Mouse (Mus musculus): ENCODE results near the gene Cbx4. TPM values are rescaled to one million over a fixed set of nuclear protein-coding genes. Genes with fewer than 3 reads are reported as not detected.

Gene Cbx4
- total and polyA plus RNA-seq, 2 experiments from 2014 or later: 8.2 to 23.1 TPM

DNA sequence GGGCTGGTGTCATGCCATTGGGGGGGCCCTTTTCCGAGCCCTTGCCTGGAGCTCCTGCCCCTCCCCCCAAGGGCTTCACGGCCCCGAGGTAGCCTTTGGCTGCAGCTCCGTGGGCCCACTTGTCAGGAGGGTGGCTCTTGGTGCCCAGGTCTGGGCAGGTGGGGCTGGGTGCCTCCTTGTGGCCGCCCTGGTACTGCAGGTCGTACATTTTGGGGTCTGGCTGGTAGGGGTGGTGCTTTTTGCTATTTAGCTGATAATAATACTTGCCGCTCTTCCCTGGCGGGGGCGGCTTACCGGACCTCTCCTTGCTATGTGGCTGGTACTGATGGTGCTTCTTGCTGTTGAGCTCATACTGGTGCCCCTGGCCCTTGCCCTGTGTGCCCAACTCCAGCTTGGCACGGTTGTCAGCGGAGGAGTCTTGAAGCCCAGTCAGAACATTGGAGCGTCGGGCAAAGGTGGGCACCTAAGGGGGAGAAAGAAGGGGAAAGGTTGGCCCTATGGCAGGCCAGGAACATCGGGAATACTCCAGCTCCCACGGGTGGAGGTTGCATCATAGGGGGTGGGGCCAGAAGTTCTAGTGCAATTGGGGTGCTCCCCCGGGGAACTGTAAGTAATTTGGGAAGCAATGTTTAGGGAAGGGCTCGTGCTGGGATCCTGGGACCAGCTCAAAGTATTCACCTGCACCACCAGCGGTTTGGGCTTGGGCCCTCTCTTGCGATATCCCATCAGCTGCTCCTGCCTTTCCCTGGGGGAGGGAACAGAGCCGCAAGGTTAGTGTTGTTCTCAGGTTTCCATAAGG is 4.0 kb downstream of the Cbx4 start:
- Histone ChIP-seq H3K27ac (ENCODE audit: low read depth) (no peak overlapping the region), H3K4me2 (ENCODE audit: low read depth, low read length) (no peak overlapping the region), H3K27me3 (ENCODE audit: control insufficient read depth, insufficient read depth, low read length) (peaks cover under 1% of the 10 kb centered on the region; the same call in 1 of the 2 replicates), H3K36me3 (replicated peaks; ENCODE audit: control insufficient read depth, insufficient read depth, low read length) (peaks cover 15% of the 10 kb centered on the region), H3K9me3 (replicated peaks; ENCODE audit: control insufficient read depth, low read length) (no peaks in the 10 kb centered on the region), H3K4me3 (ENCODE audit: low read depth, low read length) (no peak overlapping the region), H3K4me1 (ENCODE audit: control insufficient read depth, insufficient read depth) (peaks cover 34% of the 10 kb centered on the region), H3K9ac (replicated peaks; ENCODE audit: low read depth, low read length) (no peak overlapping the region)
- ATAC-seq (ENCODE audit: insufficient read depth, low read depth) (no peak), DNase-seq (ENCODE audit: low spot score) (no peak)
- WGBS: 54% methylated on average over 21 of the region's 21 CpGs
- no peak for TF ChIP-seq EP300 (IDR thresholded peaks at IDR 0.05; ENCODE audit: low read depth)
- peak; percentile 54 for TF ChIP-seq CTCF (IDR thresholded peaks at IDR 0.05; ENCODE audit: low read depth)

DNA sequence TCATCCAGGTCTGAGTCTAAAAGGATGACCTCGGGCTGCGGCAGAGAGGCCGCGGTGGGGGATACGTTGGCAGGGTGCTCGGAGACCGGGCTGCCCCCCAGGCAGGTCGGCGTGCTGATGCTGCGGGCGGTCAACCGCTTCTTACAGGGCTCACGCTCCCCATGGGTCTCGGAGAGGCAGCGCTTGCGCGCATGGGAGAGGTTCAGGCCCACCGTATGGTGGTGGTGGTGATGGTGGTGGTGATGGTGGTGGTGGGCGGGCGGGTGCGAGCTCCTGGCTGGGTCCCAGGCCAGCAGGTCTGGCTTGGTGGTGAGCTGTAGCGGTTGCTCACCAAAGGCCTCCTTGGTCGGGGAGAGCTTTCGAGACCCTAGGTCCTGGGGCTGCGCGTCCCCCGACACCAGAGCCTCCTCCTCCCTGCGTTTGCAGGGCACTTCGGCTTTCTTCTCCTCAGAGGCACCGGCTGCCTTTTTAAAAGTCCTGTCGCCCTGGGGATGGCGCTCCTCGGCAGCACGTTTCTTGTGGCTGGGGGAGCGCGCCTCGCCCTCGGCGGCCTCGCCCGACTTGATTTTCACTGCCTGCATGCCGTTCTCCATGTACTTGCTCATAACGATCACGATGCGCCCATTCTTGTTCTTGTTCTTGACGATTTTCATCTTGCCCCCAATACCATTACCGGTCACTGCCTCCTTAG is 4.7 kb downstream of the Cbx4 start:
- no peak for TF ChIP-seq CTCF (IDR thresholded peaks at IDR 0.05; ENCODE audit: low read depth)
- TF ChIP-seq EP300 (IDR thresholded peaks at IDR 0.05; ENCODE audit: low read depth): no peak
- Histone ChIP-seq H3K4me1 (ENCODE audit: control insufficient read depth, insufficient read depth) (peaks cover 34% of the 10 kb centered on the region), H3K4me2 (ENCODE audit: low read depth, low read length) (no peak overlapping the region), H3K27me3 (ENCODE audit: control insufficient read depth, insufficient read depth, low read length) (no peaks in the 10 kb centered on the region), H3K4me3 (ENCODE audit: low read depth, low read length) (no peak overlapping the region), H3K27ac (ENCODE audit: low read depth) (no peak overlapping the region), H3K9ac (replicated peaks; ENCODE audit: low read depth, low read length) (no peak overlapping the region), H3K36me3 (replicated peaks; ENCODE audit: control insufficient read depth, insufficient read depth, low read length) (peaks cover 15% of the 10 kb centered on the region), H3K9me3 (replicated peaks; ENCODE audit: control insufficient read depth, low read length) (no peaks in the 10 kb centered on the region)
- WGBS: 77% methylated on average over 47 of the region's 47 CpGs
- no peak for DNase-seq (ENCODE audit: low spot score)
- ATAC-seq (ENCODE audit: insufficient read depth, low read depth): no peak

DNA sequence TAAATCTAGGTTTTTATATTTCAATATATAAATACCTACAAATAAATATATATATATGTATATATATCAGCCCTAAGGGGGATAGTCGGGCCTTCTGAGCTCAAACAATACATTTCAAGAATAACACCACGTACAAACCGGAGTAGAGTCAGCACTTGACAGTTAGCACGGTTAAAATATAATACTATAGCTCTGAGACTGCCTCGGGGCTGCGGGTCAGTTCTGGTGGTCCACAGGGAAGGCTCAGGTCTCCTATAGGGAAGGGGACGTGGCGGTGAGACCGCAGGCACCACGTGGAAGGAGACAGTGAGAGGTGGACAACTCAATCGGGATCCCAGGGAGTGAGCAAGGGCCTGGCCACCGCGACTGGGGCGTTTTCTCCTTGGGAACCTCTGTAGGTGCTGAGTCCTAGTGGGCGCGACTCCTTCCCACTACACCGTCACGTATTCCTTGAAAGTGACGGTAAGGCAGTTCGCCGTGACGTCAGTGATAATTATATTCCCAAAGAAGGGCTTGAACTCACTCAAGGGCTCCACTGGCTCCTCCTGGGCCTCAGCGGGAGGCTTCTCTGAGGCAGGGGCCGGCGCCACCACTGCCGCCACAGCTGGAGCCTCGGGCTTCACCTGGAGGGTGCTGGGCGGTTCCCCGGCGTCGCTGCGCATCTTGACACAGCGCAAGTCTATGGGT is 5.4 kb downstream of the Cbx4 start:
- H3K9ac ChIP-seq (replicated peaks; ENCODE audit: low read depth, low read length): no peak overlapping the region
- WGBS: 76% methylated on average over 33 of the region's 33 CpGs
- H3K4me2 ChIP-seq (ENCODE audit: low read depth, low read length): no peak overlapping the region
- no peaks in the 10 kb centered on the region for H3K27me3 ChIP-seq (ENCODE audit: control insufficient read depth, insufficient read depth, low read length)
- DNase-seq (ENCODE audit: low spot score): no peak
- no peaks in the 10 kb centered on the region for H3K9me3 ChIP-seq (replicated peaks; ENCODE audit: control insufficient read depth, low read length)
- no peak overlapping the region for H3K4me3 ChIP-seq (ENCODE audit: low read depth, low read length)
- H3K27ac ChIP-seq (ENCODE audit: low read depth): no peak overlapping the region
- H3K4me1 ChIP-seq (ENCODE audit: control insufficient read depth, insufficient read depth): peaks cover 34% of the 10 kb centered on the region
- peaks cover 15% of the 10 kb centered on the region for H3K36me3 ChIP-seq (replicated peaks; ENCODE audit: control insufficient read depth, insufficient read depth, low read length)
- no peak for TF ChIP-seq CTCF (IDR thresholded peaks at IDR 0.05; ENCODE audit: low read depth)
- TF ChIP-seq EP300 (IDR thresholded peaks at IDR 0.05; ENCODE audit: low read depth): no peak
- no peak for ATAC-seq (ENCODE audit: insufficient read depth, low read depth)

DNA sequence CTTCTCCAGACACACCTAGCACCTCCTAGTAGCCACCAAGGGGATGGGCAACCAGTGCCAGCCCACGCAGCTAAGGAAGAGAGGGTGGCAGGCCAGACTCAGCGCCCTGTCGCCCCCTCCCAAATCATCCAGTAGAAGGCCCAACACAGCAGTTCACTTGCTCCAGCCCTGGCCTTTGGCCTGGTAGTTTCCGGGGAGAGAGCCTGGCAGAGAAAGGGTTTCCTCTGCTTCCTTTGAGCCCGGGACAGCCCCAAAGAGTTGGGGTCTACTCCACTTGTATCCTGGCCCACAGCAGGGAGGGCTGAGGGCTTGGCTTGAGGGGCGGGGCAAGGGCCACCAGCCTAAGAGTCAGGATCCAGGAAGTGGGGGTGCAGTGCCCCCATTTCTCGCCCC is 6.6 kb downstream of the Cbx4 start:
- no peak for TF ChIP-seq EP300 (IDR thresholded peaks at IDR 0.05; ENCODE audit: low read depth)
- no peak for TF ChIP-seq CTCF (IDR thresholded peaks at IDR 0.05; ENCODE audit: low read depth)
- H3K9me3 ChIP-seq (replicated peaks; ENCODE audit: control insufficient read depth, low read length): no peaks in the 10 kb centered on the region
- H3K27ac ChIP-seq (ENCODE audit: low read depth): peak overlapping the region; percentile 65
- H3K4me1 ChIP-seq (ENCODE audit: control insufficient read depth, insufficient read depth): peaks cover 32% of the 10 kb centered on the region
- H3K4me3 ChIP-seq (ENCODE audit: low read depth, low read length): 0 out of 2 replicates have a peak overlapping the region, but pooled peaks have one; percentile 8
- peaks cover 15% of the 10 kb centered on the region for H3K36me3 ChIP-seq (replicated peaks; ENCODE audit: control insufficient read depth, insufficient read depth, low read length)
- H3K9ac ChIP-seq (replicated peaks; ENCODE audit: low read depth, low read length): peak overlapping the region; percentile 23; the same call in 1 of the 2 replicates
- 0 out of 2 replicates have a peak, but pooled peaks have one; percentile 1 for ATAC-seq (ENCODE audit: insufficient read depth, low read depth)
- no peaks in the 10 kb centered on the region for H3K27me3 ChIP-seq (ENCODE audit: control insufficient read depth, insufficient read depth, low read length)
- DNase-seq (ENCODE audit: low spot score): no peak
- 61% methylated on average over 7 of the region's 7 CpGs for WGBS
- H3K4me2 ChIP-seq (ENCODE audit: low read depth, low read length): peak overlapping the region; percentile 45

DNA sequence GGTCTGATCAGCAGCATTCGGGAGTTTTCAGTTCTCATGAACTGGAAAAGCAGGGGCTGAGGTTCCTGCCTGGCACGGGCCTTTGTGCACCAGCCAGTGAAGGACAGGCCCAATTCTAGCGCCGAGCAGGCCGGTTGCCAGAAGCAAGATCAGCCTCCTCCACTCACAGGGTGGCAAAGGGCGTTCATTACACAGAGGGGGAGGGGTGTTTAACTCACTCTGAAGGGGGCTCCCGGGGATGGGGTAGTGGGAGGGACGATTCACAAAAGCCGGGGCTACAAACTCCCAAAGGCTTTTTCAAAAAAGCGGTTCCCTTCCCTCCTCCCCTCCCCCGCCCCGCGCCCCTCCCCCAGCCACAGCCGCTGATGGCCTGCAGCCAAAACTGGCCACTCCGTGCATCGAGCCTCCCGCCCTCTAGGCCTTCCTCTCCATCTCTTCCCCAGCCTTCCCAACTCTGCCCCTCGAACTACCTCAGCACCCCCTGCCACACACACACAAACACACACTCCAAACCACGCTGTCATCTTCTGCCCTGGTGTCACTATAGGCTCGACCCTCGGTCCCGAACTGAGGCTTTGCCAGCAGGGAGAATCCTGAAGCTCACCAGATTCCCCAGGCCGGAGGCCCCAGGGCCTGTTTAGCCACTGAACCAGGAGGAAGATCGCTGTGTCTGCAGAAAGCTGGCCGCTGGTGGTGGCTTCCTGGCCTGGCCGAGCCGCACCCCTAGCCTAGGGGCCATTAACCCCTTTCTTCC is 7.2 kb downstream of the Cbx4 start:
- Histone ChIP-seq H3K9ac (replicated peaks; ENCODE audit: low read depth, low read length) (peak overlapping the region; percentile 47), H3K4me3 (ENCODE audit: low read depth, low read length) (peak overlapping the region; percentile 8; the same call in 1 of the 2 replicates), H3K9me3 (replicated peaks; ENCODE audit: control insufficient read depth, low read length) (no peaks in the 10 kb centered on the region), H3K27ac (ENCODE audit: low read depth) (peak overlapping the region; percentile 78), H3K4me1 (ENCODE audit: control insufficient read depth, insufficient read depth) (peaks cover 26% of the 10 kb centered on the region), H3K36me3 (replicated peaks; ENCODE audit: control insufficient read depth, insufficient read depth, low read length) (peaks cover 15% of the 10 kb centered on the region), H3K27me3 (ENCODE audit: control insufficient read depth, insufficient read depth, low read length) (no peaks in the 10 kb centered on the region), H3K4me2 (ENCODE audit: low read depth, low read length) (peak overlapping the region; percentile 45)
- TF ChIP-seq CTCF (IDR thresholded peaks at IDR 0.05; ENCODE audit: low read depth) (no peak), EP300 (IDR thresholded peaks at IDR 0.05; ENCODE audit: low read depth) (no peak)
- WGBS: 10% methylated on average over 20 of the region's 27 CpGs
- ATAC-seq (ENCODE audit: insufficient read depth, low read depth) (peak; percentile 71), DNase-seq (ENCODE audit: low spot score) (no peak)

Data from heart, postnatal 0 days (tissue).